Mouse (Mus musculus): ENCODE measurements around the gene St6gal2.

Gene St6gal2

DNA sequence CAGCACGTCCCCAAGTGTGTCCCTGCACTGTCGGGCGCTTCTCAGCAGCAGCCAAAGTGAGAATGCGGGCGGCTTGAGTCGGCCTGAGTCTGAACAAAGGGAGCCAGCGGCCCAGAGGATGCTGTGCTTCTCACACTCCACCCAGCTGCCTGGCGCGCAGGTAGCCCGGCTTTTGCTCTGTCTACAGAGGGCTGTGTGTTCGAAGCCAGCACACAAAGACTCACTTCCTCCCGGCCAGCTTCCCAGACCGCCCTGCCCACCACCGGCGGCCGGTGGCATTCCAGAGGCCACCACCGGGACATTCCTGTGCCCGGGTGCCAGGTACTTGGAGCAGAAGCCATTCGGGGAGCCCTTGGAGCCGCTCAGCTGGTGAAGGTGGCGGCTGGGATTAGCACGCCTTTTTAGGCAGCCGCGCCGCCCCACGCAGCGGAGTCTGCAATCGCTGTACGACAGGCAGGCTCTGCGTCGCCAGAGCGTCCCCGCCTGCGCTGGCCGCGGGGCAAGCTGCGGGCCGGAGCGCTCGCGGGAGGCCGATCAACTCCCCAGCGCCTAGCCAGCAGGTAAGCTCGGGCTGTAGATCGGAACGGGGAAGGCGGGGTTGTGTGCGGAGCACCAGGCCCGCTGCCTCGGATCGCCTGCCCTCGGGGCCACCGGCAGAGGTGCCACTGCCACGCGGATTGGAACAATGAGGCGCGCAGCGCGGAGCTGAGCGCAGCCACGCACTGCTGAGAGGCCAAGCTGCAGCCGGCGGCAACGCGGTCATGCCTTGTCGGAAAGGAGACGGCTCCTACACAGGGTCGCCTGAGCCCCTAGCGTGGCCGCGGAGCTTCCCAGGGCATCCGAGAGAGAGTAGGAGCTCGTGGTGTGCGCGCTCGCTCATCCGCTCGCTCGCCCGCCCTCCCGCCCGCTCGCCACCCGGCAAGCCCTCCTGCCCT, at the start of gene St6gal2:
TSS of gene St6gal2 (plus strand) at position 133 of the 935 bp plus-strand sequence.
- DNase-seq (ENCODE audit: low spot score in 2 of 2), result no peak

GRCm38 (mm10) chr17:55406043-55406442, 39.1 kb upstream of the St6gal2 start:
- DNase-seq (ENCODE audit: low spot score in 2 of 2), result no peak

GRCm38 (mm10) chr17:55416519-55416918, 28.7 kb upstream of the St6gal2 start:
- DNase-seq (ENCODE audit: low spot score in 2 of 2), result no peak

DNA sequence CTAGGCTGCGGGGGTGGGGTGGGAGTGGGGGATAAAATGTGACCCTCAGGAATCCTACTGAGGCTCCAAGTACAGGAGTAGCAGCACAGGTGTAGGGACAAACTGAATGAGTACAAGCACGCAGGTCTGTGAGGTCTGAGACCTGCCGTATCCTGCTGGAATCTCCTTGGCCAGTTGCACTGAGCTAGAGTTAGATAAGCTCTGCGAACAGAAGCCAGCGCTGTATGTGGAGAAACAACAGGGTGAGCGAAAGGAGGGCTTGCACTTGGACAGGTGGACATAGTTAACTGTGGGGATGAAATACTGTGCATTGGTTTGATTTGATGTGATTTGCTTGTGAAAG, 974 bp downstream of the St6gal2 start:
- no peak for DNase-seq (ENCODE audit: low spot score in 2 of 2)

- DNase-seq (ENCODE audit: low spot score in 2 of 2), result no peak
Measured at GRCm38 (mm10) chr17:55446698-55447097, 1.5 kb downstream of the St6gal2 start.

DNA sequence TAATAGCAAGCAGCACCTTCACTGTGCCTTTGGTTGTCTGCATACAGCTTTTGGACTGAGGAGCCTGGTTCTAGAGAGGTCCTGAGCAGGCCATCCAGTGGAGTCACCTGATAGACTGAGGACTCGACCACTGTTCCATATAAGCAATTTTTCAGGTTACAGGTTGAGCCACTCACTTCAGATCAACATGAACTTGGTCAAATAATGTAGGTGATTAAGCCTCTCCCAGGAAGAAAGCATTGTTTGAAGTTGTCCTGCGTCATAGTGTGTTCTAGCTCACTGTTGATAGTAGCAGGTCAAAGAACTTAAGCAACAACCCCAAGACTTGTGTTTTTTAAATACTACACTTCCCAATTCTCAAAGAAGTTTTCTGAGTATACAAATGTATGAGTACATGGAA, 5.8 kb downstream of the St6gal2 start:
- no peak for DNase-seq (ENCODE audit: low spot score in 2 of 2)

DNA sequence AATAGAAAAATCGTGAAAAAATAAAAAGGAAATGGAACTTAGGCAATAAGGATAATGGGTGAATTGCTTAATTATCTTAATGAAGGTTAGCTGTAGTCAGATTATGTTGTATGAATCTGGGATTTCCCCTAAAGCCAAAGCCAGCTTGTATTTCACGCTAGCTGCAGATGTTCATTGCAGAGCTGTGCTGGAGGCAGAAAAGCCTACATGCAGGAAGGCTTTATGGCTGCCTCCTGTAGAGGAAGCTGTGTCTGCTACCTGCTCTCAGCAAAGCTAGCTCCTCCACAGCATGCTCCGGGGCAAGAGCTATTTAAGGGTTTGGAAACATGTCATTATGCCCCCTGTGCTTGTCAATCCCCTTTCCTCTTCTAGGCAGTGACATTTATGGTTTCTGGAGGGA, 9.3 kb downstream of the St6gal2 start:
- DNase-seq (ENCODE audit: low spot score in 2 of 2), result no peak

- DNase-seq (ENCODE audit: low spot score in 2 of 2), result no peak
Measured at GRCm38 (mm10) chr17:55460187-55460586, 15.0 kb downstream of the St6gal2 start.

DNA sequence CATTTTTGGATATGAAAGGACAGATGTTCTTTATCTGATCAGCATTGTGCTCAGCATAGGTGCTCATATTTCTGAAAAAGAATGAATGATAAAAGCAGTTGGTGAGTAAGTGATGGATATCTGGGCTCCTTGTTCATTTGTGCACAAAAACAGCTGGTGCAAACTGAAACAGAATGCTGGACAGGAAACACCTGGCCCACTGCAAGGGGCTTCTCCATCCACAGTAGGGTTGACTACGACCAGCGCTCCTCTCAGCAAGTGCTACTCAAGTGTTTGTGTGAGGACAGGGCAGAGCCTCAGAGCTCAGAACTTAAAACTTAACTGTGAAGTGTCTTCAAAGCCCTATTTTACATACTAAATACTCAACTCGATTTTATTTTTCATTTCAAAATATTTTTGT, 22.4 kb downstream of the St6gal2 start:
- DNase-seq (ENCODE audit: low spot score in 2 of 2), result no peak

DNA sequence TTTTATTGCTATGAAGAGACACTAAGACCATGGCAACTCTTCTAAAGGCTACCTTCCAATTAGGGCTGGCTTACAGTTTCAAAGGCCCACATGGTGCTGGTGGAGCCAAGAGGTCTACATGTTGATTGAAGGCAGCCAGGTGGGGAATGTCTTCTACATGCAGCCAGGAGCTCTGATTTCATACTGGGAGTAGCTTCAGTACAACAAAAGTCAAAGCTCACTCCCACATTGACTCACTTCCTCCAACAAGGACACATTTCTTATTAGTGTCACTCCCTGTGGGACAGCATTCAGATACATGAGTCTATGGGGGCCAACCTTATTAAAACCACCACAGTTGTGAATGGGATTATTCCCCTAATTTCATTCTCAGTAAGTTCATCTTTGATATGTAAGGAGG, 23.8 kb downstream of the St6gal2 start:
- DNase-seq (ENCODE audit: low spot score in 2 of 2), result no peak

- DNase-seq (ENCODE audit: low spot score in 2 of 2), result no peak
Measured at GRCm38 (mm10) chr17:55475974-55476373, 30.8 kb downstream of the St6gal2 start.

- no peak for DNase-seq (ENCODE audit: low spot score in 2 of 2)
Measured at GRCm38 (mm10) chr17:55477361-55477760, 32.2 kb downstream of the St6gal2 start.

GRCm38 (mm10) chr17:55479367-55479766, 34.2 kb downstream of the St6gal2 start:
- no peak for DNase-seq (ENCODE audit: low spot score in 2 of 2)

DNA sequence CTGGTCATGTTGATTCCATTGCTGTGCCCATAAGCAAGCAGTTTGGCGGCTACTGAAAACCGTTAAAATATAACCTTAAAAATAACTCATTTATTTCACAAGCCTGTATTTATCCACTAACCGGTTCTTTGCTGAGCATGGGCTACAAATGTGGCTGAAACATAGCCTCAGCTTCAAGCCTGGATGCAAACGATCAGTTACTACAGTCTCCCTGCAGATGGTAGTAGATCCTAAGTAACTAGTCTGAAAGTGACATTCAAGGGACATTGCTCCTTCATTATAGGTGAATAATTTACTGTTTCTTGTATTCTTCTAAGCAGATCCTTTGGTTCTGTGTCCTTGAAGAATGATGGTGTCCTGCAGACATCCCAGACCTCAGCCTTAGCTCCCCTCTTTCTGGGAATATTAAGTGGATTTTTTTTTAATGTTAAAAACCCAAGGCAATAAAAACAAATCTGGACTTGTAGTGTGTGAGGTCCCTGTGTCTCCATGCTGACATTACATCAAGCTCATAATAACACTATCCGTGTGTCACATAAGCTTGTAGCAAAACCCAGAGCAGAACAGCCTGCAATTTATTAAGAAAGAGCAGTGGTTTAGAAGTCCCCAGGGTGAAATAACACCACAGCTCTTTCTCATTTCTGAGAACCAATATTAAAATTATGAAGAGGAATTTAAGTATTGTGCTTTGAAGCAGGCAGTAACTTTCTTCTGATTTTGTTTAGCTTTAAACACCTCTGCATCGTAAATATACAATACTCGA, 39.1 kb downstream of the St6gal2 start:
- DNase-seq (ENCODE audit: low spot score in 2 of 2), result no peak

- DNase-seq (ENCODE audit: low spot score in 2 of 2), result no peak
Measured at GRCm38 (mm10) chr17:55531872-55532271, 86.7 kb downstream of the St6gal2 start.

DNA sequence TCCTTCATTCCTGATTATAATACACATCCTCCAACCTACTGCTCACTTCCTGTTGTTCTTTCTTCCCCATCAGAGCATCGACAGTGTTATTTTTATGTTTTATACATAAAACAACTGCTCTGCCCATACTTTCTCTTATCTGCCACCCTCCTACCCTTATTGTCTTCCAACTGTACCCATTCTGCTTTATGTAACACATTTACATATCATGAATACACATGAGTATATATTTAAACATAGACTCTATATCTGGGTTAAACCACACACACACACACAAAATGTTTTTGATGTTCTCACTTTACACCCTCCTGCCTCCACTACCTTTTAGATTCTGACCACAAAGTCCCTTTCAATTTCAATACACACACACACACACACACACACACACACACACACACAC, 103.3 kb downstream of the St6gal2 start:
- no peak for DNase-seq (ENCODE audit: low spot score in 2 of 2)

- DNase-seq (ENCODE audit: low spot score in 2 of 2), result no peak
Measured at GRCm38 (mm10) chr17:55561774-55562173, 116.6 kb downstream of the St6gal2 start.

Measured in heart, adult 9 months (tissue).